Mouse (Mus musculus) embryonic facial prominence, embryonic 10.5 days (tissue): ENCODE data around the gene Slc45a1. TPM values are rescaled to one million over a fixed set of nuclear protein-coding genes. Genes with fewer than 3 reads are reported as not detected.

Experiments used
- DNase-seq: peaks from one replicate; pipeline ENCODE4 v3.0.0-alpha.2; 2017; ENCODE audit warnings: low spot score
- H3K27ac ChIP-seq: fragments of 300-500 bp; sonication (generic); replicated peaks from 2 replicates; pipeline ENCODE4 v1.5.1; 2016; ENCODE audit warnings: mild to moderate bottlenecking
- H3K27me3 ChIP-seq: fragments of 300-500 bp; sonication (generic); replicated peaks from 2 replicates; pipeline ENCODE4 v1.6.1; 2016; ENCODE audit warnings: low read depth, mild to moderate bottlenecking; ENCODE audit not compliant: poor library complexity, severe bottlenecking
- H3K36me3 ChIP-seq: fragments of 300-500 bp; sonication (generic); replicated peaks from 2 replicates; pipeline ENCODE4 v1.6.1; 2016; ENCODE audit warnings: mild to moderate bottlenecking, moderate library complexity
- H3K4me1 ChIP-seq: fragments of 300-500 bp; sonication (generic); 2 replicates; pipeline ENCODE4 v1.6.1; 2016
- H3K4me3 ChIP-seq: fragments of 300-500 bp; sonication (generic); 2 replicates; pipeline ENCODE4 v1.5.1; 2016; ENCODE audit warnings: mild to moderate bottlenecking, moderate library complexity
- H3K9me3 ChIP-seq: fragments of 300-500 bp; sonication (generic); 2 replicates; pipeline ENCODE4 v1.6.1; 2016; ENCODE audit warnings: mild to moderate bottlenecking
- WGBS: fragments of 180-500 bp; shearing (Covaris S2); methylation state at CpG from one replicate; pipeline ENCODE4 v1.1.7; 2016; 5-methylcytosine and 5-hydroxymethylcytosine counted together
- polyA plus RNA-seq: library from polyadenylated mRNA; unstranded; fragments of >200 nt; fragmentation: Nextera tagmentation; extraction: Ambion mirVana; gene quantifications from 2 replicates; pipeline ENCODE4 v1.2.1, GENCODE M21; 2016

Slc45a1 gene
- polyA plus RNA-seq, result 1.4 and 1.7 TPM in 2 replicates

DNA sequence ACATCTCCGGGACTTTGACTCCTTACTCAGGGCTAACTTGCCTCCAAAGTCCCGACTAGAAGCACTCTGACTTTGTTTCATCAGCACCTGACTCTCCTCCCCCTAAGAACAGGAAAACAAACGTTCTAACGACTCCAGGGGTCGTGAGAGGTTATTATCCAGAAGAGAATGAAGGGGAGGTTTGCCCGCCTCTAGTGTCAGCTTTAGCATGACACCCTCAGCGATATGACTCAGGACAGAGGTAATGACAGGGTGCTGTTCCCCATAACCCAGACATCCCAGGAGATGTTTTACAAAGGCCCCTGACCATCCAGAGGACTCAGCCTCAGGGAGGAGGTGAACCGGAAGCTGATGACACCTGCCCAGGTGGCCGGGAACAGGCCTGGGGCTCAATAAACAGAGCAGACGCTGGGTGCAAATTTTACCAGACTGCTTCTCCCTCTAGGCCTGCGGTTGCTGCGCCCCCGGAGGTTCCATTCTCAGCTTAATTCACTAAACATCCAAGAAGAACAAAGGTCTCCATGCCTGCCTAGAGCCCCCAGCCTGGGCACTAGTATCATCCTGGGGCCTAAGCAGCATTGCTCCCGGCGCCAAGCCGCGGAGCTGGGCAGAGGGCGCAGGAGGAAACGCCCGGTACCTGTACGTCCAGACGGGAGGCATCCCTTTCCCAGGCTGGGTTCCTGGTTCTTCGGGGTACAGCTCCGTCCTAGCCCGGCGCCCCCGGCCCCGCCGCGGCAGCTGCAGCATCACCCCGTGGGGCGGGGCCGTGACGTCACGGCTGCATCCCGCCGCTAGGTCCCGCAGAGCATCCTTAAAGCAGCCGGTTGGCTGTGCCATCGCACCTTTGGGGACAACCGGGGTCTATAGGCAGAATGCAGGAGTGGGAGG, at the start of gene Slc45a1:
Gene Slc45a1 (minus strand): TSS at position 785 of the 888 bp plus-strand sequence.
- Histone ChIP-seq H3K36me3 (no peaks in the 10 kb centered on the region), H3K27ac (peak within 1 kb of the TSS; percentile 61), H3K9me3 (no peaks in the 10 kb centered on the region), H3K4me1 (peaks cover 32% of the 10 kb centered on the region), H3K27me3 (peaks cover 48% of the 10 kb centered on the region), H3K4me3 (peak within 1 kb of the TSS; percentile 61)
- peak; percentile 57 for DNase-seq
- 6% methylated on average over 41 of the region's 41 CpGs for WGBS

GRCm38 (mm10) chr4:150700849-150701248, 48.9 kb upstream of the Slc45a1 start:
- 0 out of 2 replicates have a peak, but pooled peaks cover 4% of the 10 kb centered on the region for H3K27me3 ChIP-seq
- no peak for DNase-seq
- H3K4me1 ChIP-seq, result no peaks in the 10 kb centered on the region
- H3K4me3 ChIP-seq, result no peak overlapping the region
- H3K27ac ChIP-seq, result no peak overlapping the region
- H3K9me3 ChIP-seq, result no peaks in the 10 kb centered on the region
- H3K36me3 ChIP-seq, result no peaks in the 10 kb centered on the region
- 92% methylated on average over 9 of the region's 9 CpGs for WGBS

GRCm38 (mm10) chr4:150694434-150695108, 42.6 kb upstream of the Slc45a1 start:
- no peak for DNase-seq
- 84% methylated on average over 10 of the region's 10 CpGs for WGBS
- H3K36me3 ChIP-seq, result no peaks in the 10 kb centered on the region
- H3K4me1 ChIP-seq, result peaks cover 3% of the 10 kb centered on the region; the same call in 1 of the 2 replicates
- H3K27me3 ChIP-seq, result no peaks in the 10 kb centered on the region
- no peak overlapping the region for H3K4me3 ChIP-seq
- no peaks in the 10 kb centered on the region for H3K9me3 ChIP-seq
- H3K27ac ChIP-seq, result no peak overlapping the region

DNA sequence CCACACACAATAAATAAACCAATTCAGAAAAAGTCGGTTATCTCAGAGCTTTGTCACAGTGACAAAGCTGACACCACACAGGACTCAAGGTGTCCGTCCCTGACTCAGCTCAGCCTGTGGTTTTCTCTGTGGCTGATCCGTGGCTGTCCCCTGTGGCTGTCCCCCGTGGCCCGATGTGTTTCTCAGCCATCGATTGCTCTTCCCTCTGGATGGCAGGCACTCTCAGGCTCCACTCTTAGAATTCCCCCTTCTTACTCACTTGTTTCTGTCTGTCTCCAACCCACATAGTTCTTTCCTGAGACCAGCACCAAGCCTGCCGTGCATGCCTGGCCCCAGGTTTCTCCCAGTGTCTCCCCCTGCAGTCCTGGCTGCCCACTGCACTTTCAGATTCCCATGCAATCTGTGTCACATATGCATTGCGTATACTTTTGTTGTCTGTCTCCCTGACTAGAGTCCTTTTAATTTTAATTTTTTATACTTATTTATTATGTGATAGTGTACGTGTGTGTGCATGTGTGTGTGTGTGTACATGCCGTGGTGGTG, 41.0 kb upstream of the Slc45a1 start:
- H3K27ac ChIP-seq, result no peak overlapping the region
- peaks cover 3% of the 10 kb centered on the region; the same call in 1 of the 2 replicates for H3K4me1 ChIP-seq
- no peaks in the 10 kb centered on the region for H3K27me3 ChIP-seq
- H3K4me3 ChIP-seq, result no peak overlapping the region
- no peaks in the 10 kb centered on the region for H3K36me3 ChIP-seq
- 77% methylated on average over 10 of the region's 10 CpGs for WGBS
- DNase-seq, result no peak
- no peaks in the 10 kb centered on the region for H3K9me3 ChIP-seq

DNA sequence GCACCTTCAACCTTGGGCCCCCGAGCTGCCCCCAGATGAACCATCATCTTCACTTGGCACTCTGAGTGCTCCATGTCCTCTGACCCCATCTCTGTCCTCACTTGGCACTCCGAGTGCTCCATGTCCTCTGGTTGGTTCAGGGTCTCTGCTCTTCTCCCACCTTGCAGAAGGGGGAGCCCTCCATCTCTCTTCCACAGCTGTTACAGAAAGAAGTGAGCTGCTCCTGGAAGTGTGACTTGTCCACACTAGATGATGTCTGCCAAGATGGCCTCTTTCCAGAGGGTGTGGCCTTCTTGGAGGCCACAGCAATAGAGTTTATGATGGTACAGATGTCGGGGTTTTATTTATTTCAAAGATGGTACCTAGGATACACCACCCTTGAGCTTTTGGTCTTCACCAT, 38.8 kb upstream of the Slc45a1 start:
- no peaks in the 10 kb centered on the region for H3K27me3 ChIP-seq
- no peaks in the 10 kb centered on the region for H3K36me3 ChIP-seq
- H3K4me3 ChIP-seq, result no peak overlapping the region
- no peaks in the 10 kb centered on the region for H3K9me3 ChIP-seq
- H3K27ac ChIP-seq, result no peak overlapping the region
- WGBS, result 80% methylated on average over 3 of the region's 3 CpGs
- DNase-seq, result no peak
- peaks cover 14% of the 10 kb centered on the region for H3K4me1 ChIP-seq

GRCm38 (mm10) chr4:150689553-150689952, 37.6 kb upstream of the Slc45a1 start:
- Histone ChIP-seq H3K36me3 (no peaks in the 10 kb centered on the region), H3K9me3 (no peaks in the 10 kb centered on the region), H3K4me3 (no peak overlapping the region), H3K4me1 (peaks cover 22% of the 10 kb centered on the region), H3K27me3 (no peaks in the 10 kb centered on the region), H3K27ac (no peak overlapping the region)
- DNase-seq, result no peak
- WGBS, result 93% methylated on average over 10 of the region's 10 CpGs

DNA sequence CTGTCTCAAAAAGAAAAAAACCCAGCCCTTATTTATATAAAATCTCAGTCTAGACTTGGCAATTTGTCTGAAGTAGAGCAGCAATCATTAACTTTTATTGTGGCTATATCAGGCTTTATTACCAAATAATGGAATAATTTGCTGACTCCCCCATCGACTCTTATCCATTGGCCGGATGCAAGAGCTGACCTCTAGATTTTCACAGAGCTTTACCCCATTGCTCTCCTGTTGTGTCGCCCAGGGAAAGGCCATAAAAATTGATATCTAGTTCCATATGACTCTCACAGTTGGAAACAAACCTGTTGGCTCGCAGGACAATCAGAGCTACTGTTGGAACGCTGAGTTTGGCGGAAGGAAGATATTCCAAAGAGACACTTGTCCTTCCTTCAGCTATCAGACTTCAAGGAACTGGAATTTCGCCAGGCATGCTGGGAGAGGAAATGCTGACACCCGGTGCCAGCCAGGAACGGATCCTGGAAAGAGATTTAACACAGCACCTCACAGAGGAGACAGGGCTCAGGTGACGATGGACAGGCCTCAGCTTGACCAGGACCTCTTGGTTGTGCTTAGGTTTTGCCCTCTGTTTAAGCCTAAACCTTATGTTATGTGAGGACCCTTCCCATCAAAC, 35.3 kb upstream of the Slc45a1 start:
- no peaks in the 10 kb centered on the region for H3K36me3 ChIP-seq
- no peak overlapping the region for H3K27ac ChIP-seq
- WGBS, result 80% methylated on average over 10 of the region's 10 CpGs
- no peak for DNase-seq
- no peak overlapping the region for H3K4me3 ChIP-seq
- no peaks in the 10 kb centered on the region for H3K9me3 ChIP-seq
- H3K27me3 ChIP-seq, result no peaks in the 10 kb centered on the region
- peaks cover 22% of the 10 kb centered on the region for H3K4me1 ChIP-seq

DNA sequence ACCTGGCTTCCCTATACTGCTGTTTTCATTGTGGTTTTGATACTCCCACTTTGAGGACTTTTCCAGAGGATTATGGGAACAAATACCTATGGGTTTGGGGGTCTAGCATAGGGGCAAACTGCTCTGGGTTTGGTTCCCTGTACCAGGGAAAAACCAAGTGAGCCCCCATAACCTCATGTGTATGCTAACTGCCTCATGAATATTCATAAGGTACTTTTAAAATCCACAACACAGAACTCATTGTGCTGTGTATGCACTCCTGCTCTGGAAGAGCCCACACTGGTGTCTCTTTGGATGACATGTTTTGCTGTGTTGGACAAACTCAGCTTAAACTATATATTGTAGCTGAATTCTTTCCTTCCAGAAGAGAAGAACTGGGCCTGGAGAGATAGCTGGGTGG, 34.6 kb upstream of the Slc45a1 start:
- no peaks in the 10 kb centered on the region for H3K9me3 ChIP-seq
- H3K36me3 ChIP-seq, result no peaks in the 10 kb centered on the region
- peaks cover 22% of the 10 kb centered on the region for H3K4me1 ChIP-seq
- DNase-seq, result no peak
- H3K27ac ChIP-seq, result no peak overlapping the region
- H3K27me3 ChIP-seq, result no peaks in the 10 kb centered on the region
- no peak overlapping the region for H3K4me3 ChIP-seq

- 63% methylated on average over 8 of the region's 8 CpGs for WGBS
- no peaks in the 10 kb centered on the region for H3K27me3 ChIP-seq
- H3K9me3 ChIP-seq, result no peaks in the 10 kb centered on the region
- H3K27ac ChIP-seq, result no peak overlapping the region
- no peak overlapping the region for H3K4me3 ChIP-seq
- peaks cover 22% of the 10 kb centered on the region for H3K4me1 ChIP-seq
- H3K36me3 ChIP-seq, result no peaks in the 10 kb centered on the region
- no peak for DNase-seq
These were observed 34.0 kb upstream of the Slc45a1 start for GRCm38 (mm10) chr4:150685778-150686493.

- Histone ChIP-seq H3K36me3 (no peaks in the 10 kb centered on the region), H3K27ac (no peak overlapping the region), H3K27me3 (no peaks in the 10 kb centered on the region), H3K9me3 (no peaks in the 10 kb centered on the region), H3K4me1 (peaks cover 25% of the 10 kb centered on the region), H3K4me3 (no peak overlapping the region)
- DNase-seq, result no peak
- 54% methylated on average over 15 of the region's 15 CpGs for WGBS
These were observed 33.2 kb upstream of the Slc45a1 start for GRCm38 (mm10) chr4:150685043-150685777.

DNA sequence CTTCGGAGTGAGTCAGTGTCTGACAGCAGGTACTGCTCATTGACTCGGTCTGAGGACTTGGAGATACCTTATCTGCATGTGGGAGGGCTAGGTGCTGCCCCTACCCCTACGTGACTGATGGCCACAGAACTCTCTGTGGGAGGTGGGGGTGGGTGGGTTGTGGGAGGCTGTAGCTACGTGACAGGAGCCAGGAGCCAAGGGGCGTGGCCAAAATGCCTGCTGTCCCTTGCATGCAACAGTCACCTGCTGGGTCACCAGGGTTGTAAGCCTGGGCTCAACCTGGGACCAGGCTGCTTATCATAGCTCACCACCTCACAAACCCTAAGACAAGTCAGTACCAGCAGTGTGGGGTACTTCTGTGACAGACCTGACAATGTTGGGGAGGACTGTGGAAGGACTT, 28.4 kb upstream of the Slc45a1 start:
- no peak overlapping the region for H3K27ac ChIP-seq
- 73% methylated on average over 5 of the region's 5 CpGs for WGBS
- peaks cover 24% of the 10 kb centered on the region for H3K4me1 ChIP-seq
- no peak overlapping the region for H3K4me3 ChIP-seq
- H3K36me3 ChIP-seq, result no peaks in the 10 kb centered on the region
- H3K27me3 ChIP-seq, result no peaks in the 10 kb centered on the region
- DNase-seq, result no peak
- H3K9me3 ChIP-seq, result no peaks in the 10 kb centered on the region
